Comparison of ENCODE assay signal across 12 mouse cellular contexts in genomic region chr7:112840890-112841289, GRCm38 (mm10).
DNase-seq lines count a peak whose midpoint lies in the region; ATAC-seq lines count a peak whose summit lies in the region.
"Had no signal": no experiment of that assay in that cellular context is flagged by ENCODE, and none has a peak within 500 bp of the region (broad histone marks: within the 10 kb centered on the region; RNA-seq: fewer than 3 reads in every experiment).

No protein-coding gene starts in this region.

- peak; percentile 48 to 68 for DNase-seq in layer of hippocampus, postnatal 14 days (ENCODE audit: low spot score in 2 of 2)
- DNase-seq in layer of hippocampus, adult 9-10 months (ENCODE audit: low spot score) = no peak
- peak; percentile 24 for DNase-seq in embryonic facial prominence, embryonic 10.5 days (ENCODE audit: low spot score)
- no peak for DNase-seq in hindbrain, embryonic 10.5 days (ENCODE audit: low spot score)
- no peak for DNase-seq in retina, postnatal 1 day
- DNase-seq: heart, postnatal 10 days had no signal

- H3K27ac ChIP-seq in embryonic facial prominence, embryonic 10.5 days (replicated peaks) = peak overlapping the region; percentile 44
- peak overlapping the region; percentile 19 for H3K27ac ChIP-seq in hindbrain, embryonic 10.5 days
- H3K27ac ChIP-seq in midbrain, embryonic 16.5 days (ENCODE audit: low read length) = peak overlapping the region; percentile 80
- H3K27ac ChIP-seq: kidney, embryonic 15.5 days had no signal

- peaks cover 9% of the 10 kb centered on the region; the same call in 1 of the 2 replicates for H3K9me3 ChIP-seq in embryonic facial prominence, embryonic 10.5 days
- peaks cover 6% of the 10 kb centered on the region for H3K9me3 ChIP-seq in hindbrain, embryonic 10.5 days
- H3K9me3 ChIP-seq in midbrain, embryonic 16.5 days (replicated peaks; ENCODE audit: control insufficient read depth, low read length, poor library complexity, severe bottlenecking) = 0 out of 2 replicates have a peak, but pooled peaks cover 3% of the 10 kb centered on the region
- H3K9me3 ChIP-seq: limb, embryonic 12.5 days; lung, embryonic 15.5 days had no signal

- no peak overlapping the region for H3K9ac ChIP-seq in midbrain, embryonic 16.5 days (ENCODE audit: low read depth, low read length)
- H3K9ac ChIP-seq: kidney, embryonic 15.5 days; limb, embryonic 12.5 days; lung, embryonic 15.5 days had no signal

- H3K4me2 ChIP-seq in midbrain, embryonic 16.5 days (ENCODE audit: low read length) = no peak overlapping the region; the same call in 1 of the 2 replicates
- H3K4me2 ChIP-seq: kidney, embryonic 15.5 days had no signal

- peaks cover 31% of the 10 kb centered on the region for H3K4me1 ChIP-seq in embryonic facial prominence, embryonic 10.5 days
- H3K4me1 ChIP-seq in hindbrain, embryonic 10.5 days (replicated peaks) = peaks cover 38% of the 10 kb centered on the region
- peaks cover 41% of the 10 kb centered on the region for H3K4me1 ChIP-seq in midbrain, embryonic 16.5 days (ENCODE audit: control insufficient read depth, insufficient read depth, low read length)

- ATAC-seq in midbrain, embryonic 16.5 days = peak; percentile 30; the same call in 1 of the 2 replicates
- no peak for ATAC-seq in monocyte, adult 5-6 weeks (replicated peaks; ENCODE audit: insufficient number of reproducible peaks, low FRiP score, low TSS enrichment, poor library complexity, severe bottlenecking)

- H3K36me3 ChIP-seq in embryonic facial prominence, embryonic 10.5 days (replicated peaks) = peaks cover 26% of the 10 kb centered on the region
- peaks cover 27% of the 10 kb centered on the region for H3K36me3 ChIP-seq in hindbrain, embryonic 10.5 days
- no peaks in the 10 kb centered on the region for H3K36me3 ChIP-seq in midbrain, embryonic 16.5 days (ENCODE audit: control insufficient read depth, insufficient read depth, low read length)
- H3K36me3 ChIP-seq: lung, embryonic 15.5 days had no signal

- 51% methylated on average over 8 of the region's 8 CpGs for WGBS in embryonic facial prominence, embryonic 10.5 days
- 31% methylated on average over 8 of the region's 8 CpGs for WGBS in hindbrain, embryonic 10.5 days
- 9% methylated on average over 8 of the region's 8 CpGs for WGBS in midbrain, embryonic 16.5 days

- H3K4me3 ChIP-seq in embryonic facial prominence, embryonic 10.5 days = no peak overlapping the region
- no peak overlapping the region for H3K4me3 ChIP-seq in hindbrain, embryonic 10.5 days
- H3K4me3 ChIP-seq in midbrain, embryonic 16.5 days (ENCODE audit: low read depth, low read length) = no peak overlapping the region
- H3K4me3 ChIP-seq: kidney, embryonic 15.5 days; limb, embryonic 12.5 days; lung, embryonic 15.5 days had no signal

- no peaks in the 10 kb centered on the region for H3K27me3 ChIP-seq in embryonic facial prominence, embryonic 10.5 days (replicated peaks; ENCODE audit: low read depth, poor library complexity, severe bottlenecking)
- no peaks in the 10 kb centered on the region for H3K27me3 ChIP-seq in hindbrain, embryonic 10.5 days (ENCODE audit: insufficient read depth, poor library complexity, severe bottlenecking)
- H3K27me3 ChIP-seq in midbrain, embryonic 16.5 days (ENCODE audit: control insufficient read depth, insufficient read depth, low read depth, low read length) = no peaks in the 10 kb centered on the region
- H3K27me3 ChIP-seq: CH12.LX; kidney, embryonic 15.5 days; limb, embryonic 12.5 days; lung, embryonic 15.5 days had no signal

Comparison
In these comparisons a context has a peak if more than half of its experiments do, and no peak if none do; other contexts are left out.
1. DNase-seq: peak in layer of hippocampus, postnatal 14 days (2 of 2) and embryonic facial prominence, embryonic 10.5 days (single experiment); none in layer of hippocampus, adult 9-10 months (single experiment), hindbrain, embryonic 10.5 days (single experiment) and retina, postnatal 1 day (single experiment).
2. H3K27ac ChIP-seq: peak in every context shown above with its lines; median percentile 80 in midbrain, embryonic 16.5 days; 44 in embryonic facial prominence, embryonic 10.5 days; 19 in hindbrain, embryonic 10.5 days.